Mouse (Mus musculus) mouse trophoblast stem cell (cell line): ENCODE results near the gene Ctps.

Source experiments
- in situ Hi-C, 2 experiments: fragments of 300-500 bp; cut with MseI, MboI; formaldehyde crosslinking; loops; 2 replicates in 1 of 2; 3 replicates in 1 of 2; pipeline ENCODE4 v1.15.1; 2025

The Ctps gene

DNA sequence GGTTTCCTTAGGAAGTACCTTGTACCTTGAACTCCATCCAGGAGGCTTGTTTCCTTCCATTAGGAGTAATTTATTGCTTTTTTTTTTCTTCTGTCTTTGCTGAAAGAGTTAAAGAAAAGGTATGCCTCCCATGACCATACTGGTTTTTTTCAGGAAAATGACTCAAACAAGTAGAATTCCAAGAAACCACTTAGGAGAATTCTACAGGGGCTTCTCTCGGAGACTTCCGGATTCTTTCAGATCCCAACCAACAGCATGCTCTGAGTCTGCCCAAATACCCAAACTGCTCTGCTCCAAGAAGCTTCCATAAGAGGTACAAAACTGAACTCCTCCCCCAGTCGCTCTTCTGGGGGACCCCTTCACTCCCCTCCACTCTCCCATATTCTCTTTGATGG is 991 bp upstream of the Ctps start:
- in situ Hi-C loops = no loop called here

DNA sequence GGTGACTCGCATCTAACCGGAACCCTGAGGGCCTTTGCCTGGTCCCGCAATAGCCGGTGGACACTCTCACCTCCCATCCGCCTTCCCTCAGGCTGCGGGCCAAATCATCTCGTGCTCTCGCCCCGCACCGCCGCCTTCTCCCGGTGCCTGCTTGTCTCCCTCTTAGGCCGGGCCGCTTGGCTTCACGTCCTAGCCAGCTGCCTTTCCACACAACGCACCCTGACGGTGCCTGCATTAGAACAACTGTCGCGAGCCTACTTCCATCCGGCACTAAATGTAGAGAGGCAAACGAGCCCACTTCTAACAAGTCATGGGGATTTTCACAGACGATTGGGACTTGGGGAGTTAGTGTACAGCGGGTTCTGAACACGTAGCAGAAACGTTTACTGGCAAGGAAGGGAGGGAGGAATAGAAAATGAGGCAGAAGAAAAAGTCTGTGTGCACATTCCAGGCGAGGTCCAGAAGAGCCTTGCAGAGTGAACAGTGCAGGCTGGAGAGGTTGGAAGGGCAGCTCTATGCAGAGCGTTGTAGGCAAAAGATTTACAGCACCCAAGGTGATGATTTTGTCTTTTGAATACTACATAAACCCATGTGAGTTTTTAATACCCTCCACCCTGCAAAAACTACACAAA is 478 bp upstream of the Ctps start:
- in situ Hi-C loops = no loop called here

DNA sequence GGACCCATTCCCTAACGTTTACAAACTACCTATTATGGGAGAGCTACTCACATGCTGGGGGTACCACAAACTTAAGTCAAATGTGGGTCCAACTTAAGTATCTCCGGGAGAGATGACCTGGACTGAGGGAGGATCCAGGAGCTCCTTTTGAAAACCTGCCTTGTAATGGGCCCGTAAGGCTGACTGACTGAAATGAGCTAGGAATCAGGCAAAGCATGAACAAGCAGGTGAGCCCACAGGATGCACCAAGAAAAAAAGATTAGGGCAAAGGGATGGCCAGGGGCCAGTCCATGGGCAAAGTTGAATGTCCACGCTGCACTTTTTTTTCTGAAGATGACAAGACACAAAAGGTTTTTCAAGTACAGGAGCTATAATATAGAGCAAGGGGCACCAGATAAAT is 1.1 kb downstream of the Ctps start:
- in situ Hi-C loops = no loop called here

DNA sequence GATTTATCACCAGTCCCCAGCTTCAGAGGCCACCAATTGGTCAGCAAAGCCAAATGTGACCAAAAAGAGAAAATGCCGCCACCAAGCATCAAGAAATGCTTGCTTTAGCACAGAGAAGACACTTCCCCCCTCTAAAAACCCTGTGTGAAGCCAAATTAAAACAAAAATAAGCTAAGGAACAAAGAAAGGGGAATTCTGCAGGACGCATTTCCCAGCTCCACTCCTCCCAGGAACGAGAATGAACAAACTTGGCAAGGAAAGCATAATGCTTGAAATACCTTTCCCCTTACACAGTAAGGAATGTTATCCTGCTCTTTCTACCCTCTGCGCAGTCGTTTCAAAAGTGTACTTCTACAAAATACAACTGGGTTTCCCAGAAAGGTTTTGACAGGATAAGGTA is 2.1 kb downstream of the Ctps start:
- in situ Hi-C loops = no loop called here

DNA sequence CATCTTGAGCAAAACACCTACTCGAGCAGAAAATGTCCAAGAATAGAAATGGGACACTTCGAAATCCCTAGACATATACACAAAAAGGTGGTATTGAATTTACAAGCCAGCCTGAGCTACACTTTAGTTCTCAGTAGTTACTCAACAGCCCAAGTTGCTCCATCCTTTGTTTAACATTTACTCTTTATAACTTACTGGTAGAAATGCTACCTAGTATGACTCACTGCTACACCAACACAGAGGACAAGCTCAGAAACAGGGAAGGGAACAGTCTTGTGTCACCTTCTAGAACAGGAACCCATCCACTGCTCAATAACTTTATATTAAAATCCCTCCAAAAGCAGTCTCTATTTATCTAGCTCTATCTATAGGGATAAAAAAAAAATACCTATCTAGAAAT is 4.3 kb downstream of the Ctps start:
- in situ Hi-C loops = no loop called here

DNA sequence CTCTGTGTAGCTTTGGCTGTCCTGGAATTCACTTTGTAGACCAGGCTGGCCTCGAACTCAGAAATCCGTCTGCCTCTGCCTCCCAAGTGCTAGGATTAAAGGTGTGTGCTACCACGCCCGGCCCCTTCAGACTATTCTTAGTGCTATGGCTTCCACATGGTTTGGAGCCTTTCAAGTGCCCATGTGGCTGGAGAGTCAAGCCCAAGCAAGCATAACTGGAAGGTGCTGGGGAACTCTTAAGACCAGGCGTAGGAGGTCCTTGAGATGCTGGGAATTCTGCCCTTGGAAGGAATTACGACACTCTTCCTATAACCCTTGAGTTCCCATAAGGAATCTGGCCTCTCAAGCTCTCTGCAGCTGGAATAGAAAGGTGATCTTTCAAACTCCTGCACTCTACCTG is 13.5 kb downstream of the Ctps start:
- in situ Hi-C loops = no loop called here

DNA sequence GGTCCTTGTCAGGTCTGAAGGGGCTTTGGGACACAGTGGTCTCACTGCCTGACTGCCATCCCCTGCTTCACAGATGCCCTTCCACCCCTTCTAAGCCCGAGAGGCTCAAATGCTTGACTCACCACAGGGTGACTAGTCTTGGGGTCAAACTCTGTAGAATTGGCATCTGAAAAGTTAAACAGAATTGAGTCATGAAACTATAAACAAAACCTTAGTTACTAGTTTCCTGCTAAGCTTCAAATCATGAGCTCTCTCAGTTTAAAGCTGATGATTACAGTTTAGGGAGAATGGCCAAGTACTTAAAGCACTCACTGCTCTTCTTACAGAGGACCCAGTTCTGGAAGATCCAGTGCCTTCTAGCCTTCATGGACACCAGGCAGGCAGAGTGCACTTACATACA is 25.2 kb downstream of the Ctps start:
- in situ Hi-C loops = no loop called here

DNA sequence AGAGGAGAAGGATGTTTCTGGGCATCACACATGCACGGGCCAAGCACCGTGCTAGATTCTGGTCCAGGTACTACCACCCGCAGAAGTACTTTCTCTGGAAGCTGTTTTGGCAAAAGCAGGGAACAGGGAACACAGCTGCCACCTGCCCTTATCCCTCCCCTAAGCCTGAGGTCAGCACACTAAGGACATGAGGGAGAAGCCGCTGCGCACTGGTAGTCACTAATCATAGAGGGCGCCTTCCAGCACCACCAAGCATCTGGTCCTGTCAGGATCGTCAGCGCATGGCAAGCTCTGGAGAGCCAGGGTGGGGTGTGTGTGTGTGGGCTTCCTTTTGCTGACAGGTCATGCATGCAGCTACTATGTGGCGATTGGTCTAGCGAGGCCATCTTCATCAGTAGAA is 31.4 kb downstream of the Ctps start:
- in situ Hi-C loops = no loop called here

DNA sequence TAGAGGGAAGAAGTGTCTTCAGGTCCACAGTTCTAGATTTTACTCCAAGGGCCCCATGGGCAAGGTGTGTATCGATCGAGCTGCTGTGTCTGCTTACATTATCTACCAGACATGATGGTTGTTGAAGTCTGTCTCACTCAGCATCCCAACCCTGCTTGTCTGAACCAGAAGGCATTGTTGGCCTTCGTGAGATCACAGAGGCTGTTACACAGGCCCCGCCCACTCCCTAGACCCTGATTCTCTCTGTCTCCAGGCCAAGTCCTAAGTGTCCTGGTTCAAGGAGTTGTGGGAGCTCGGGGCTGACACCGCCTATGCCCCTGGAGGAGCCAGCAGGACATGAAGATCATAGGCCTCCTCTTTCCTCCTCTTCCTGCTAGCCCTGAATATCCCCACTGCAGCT is 38.1 kb downstream of the Ctps start, which contains the start of gene Slfnl1:
Gene Slfnl1 (plus strand): TSS at position 246 of the 400 bp plus-strand sequence.
- in situ Hi-C loops = no loop called here

DNA sequence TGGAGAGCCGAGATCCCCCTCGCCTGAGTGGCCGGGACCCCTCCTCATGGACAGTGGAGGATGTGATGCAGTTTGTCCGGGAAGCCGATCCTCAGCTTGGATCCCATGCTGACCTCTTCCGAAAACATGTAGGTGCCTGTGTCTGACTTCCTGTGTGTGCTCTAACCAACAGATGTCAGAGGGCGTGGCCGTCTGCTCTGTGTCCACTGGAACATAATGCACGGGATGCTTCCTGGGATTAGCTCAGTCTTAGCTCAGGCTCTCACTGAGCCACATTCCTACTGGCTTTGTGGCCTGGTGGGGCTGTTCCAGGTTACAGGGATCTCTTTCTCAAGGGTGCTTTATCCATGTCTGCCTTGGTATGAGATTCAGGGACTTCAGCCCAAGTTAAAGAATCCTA is 41.9 kb downstream of the Ctps start:
- in situ Hi-C loops = no loop called here

DNA sequence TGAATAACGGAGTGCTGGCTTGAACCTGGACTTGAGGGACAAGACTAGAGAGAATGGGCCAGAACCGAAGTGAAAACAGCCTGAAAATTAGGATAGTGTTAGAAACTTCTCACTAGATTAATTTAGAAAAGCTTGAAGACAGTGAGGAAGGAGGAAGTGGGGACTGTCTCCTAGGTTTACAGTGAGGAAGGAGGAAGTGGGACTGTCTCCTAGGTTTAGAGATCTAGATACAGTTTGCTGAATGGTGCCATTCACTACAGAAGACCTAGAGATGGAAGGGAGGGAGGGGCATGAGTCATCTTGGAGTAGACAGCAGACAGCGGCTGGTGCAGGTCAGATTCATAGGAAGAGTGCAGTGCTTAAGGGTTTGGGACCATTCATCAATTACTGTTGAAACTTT is 47.0 kb downstream of the Ctps start:
- in situ Hi-C loops = no loop called here

DNA sequence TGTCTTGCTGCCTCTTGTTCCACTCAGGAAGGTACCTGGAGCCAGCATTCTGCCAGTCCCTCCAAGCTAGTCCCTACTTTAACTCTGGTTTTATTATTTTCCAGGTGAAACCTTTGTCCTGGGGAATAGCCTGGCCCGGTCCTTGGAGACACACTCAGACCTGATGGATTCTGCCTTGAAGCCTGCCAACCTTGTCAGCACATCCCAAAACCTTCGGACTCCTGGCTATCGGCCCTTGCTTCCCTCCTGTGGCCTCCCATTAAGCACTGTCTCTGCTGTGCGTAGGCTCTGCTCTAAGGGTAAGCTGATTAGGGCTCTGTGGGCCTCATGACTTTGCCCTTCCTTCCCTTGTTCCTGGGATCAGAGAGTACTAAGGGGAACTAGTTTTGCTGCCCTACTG is 47.7 kb downstream of the Ctps start:
- in situ Hi-C loops = no loop called here

DNA sequence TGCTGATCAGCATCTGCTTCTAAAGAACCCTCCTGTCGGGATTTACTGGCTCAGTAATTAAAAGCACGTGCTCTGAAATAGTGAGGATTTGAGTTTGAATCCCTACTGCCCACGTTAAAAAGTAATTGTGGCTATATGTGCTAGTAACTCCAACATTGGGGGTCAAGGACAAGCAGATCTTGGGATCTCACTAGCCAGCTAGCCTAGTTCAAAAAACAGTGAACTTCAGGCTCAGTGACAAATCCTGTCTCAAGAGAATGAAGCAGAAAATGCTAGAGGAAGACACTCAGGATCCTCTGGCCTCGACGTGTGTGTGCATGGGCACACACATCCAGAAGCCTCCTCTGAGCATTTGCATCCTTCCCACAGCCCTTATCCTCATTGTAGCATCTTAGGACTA is 48.3 kb downstream of the Ctps start:
- in situ Hi-C loops = no loop called here

DNA sequence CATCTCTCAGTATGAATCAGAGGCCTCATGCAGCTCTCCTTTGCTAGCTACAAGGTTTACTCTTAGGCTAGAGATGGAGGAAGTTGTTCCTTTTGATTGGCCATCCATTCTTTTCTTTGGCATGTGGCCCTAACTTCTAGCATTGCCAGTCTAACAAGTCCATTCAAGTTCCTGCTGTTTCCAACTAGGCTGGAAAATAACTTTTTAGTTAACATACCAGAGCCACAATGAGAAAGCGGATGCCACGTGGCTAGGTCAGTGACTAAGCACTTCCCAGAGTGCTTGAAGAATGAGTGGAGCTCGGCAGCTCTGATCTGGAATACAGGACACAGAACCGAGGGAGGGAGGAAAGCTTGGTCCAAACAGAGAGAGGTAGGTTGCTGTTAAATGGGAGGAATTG is 52.7 kb downstream of the Ctps start:
- in situ Hi-C loops = no loop called here

DNA sequence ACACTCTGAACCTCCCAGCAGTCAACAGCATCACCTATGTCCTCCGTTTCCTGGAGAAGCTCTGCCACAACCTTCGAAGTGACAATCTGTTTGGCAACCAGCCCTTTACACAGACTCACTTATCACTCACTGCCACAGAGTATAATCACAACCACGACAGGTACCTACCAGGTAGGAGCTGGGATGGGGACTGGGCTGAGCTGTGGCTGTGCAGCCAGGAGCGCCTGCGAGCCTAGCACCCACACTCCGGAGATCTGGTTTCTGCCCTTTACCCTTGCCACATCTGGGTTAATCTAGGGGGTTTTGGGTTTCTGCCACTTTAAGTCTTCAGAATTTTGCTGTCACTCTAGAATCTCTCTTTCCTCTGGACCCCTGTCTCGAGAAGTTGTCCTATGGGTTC is 53.2 kb downstream of the Ctps start:
- in situ Hi-C loops = no loop called here

DNA sequence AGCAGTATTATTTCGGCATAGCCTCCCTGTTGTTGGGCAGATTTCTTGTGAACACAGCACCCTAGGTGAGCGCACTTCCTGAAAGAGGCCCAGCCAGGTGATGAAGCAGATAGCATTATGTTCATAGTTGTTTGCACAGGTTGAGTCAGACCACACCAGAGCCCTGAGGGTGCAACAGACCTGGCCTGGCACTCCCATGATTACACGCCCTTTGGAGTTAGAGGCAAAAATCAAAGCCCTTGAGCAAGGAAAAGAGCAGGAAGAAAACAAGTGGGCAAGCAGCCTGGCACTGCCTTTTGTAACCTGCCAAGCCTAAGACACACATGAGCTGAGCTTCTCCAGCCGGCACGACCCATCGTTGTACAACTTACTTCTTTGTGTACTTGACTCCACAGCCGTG is 53.6 kb downstream of the Ctps start:
- in situ Hi-C loops = no loop called here

DNA sequence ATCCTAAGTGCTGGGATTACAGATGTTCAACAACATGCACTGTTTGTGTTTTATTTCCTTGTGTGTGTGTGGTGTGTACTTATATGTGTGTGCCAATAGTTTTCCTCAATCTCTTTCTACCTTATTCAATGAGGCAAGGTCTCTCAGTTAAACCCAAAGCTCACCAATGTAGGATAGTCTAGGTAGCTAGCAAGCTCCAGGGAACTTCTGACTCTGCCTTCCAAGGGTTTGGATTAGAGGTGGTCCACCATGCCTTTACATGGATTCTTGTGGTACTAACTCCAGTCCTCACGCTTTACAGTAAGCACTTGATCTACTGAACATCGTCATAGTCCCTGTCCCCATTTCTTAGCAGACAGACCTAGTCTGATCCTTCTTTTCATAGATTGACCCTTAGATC is 55.7 kb downstream of the Ctps start:
- in situ Hi-C loops = no loop called here

DNA sequence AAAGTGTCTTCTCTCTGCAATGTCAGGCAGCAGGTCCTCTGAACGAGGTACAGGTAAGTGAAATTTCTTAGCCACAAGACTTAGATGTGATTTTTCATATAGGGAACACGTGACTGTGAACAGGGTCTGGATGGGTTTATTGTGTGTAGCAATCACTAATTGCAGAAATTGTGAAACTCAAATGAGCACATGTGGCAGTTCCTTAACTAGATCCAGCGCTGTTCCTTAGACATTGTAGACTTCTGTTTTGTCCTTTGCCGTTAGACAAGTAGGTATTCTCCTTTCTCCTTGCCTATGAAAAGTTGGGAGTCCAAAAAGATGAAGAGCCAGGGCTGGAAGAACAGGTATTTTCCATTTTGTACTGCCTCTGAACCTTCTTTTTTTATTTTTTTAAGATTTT is 58.9 kb downstream of the Ctps start:
- in situ Hi-C loops = no loop called here

DNA sequence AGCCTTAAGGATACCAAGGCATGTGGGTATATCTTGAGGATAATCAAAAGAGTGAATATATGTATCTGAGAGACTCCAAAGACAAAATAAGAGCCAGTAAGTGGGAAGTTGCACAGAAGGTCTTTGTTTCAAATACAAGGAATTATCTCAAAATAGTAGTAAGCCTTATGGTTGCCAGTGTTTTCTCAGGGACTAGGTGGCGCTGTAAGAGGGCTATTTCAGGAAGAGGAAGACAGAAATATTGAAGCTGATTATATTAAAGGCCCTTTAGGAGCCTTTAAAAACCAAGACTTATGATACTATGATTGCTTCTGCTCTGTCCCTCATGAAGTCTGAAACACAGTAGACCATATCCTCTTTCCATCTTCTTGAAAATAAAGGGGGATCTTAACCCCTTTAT is 63.1 kb downstream of the Ctps start:
- in situ Hi-C loops = no loop called here
